Mouse (Mus musculus) neutrophil, adult 65 days (primary cell): Measurements from ENCODE around the gene Klk15. TPM values are rescaled to one million over a fixed set of nuclear protein-coding genes. Genes with fewer than 3 reads are reported as not detected.

ENCODE experiments used
- total RNA-seq: library from RNA; stranded (reverse); gene quantifications from 2 replicates; pipeline ENCODE4 v1.2.4, GENCODE M21; 2023

Klk15 gene
- not detected in 2 replicates for total RNA-seq

DNA sequence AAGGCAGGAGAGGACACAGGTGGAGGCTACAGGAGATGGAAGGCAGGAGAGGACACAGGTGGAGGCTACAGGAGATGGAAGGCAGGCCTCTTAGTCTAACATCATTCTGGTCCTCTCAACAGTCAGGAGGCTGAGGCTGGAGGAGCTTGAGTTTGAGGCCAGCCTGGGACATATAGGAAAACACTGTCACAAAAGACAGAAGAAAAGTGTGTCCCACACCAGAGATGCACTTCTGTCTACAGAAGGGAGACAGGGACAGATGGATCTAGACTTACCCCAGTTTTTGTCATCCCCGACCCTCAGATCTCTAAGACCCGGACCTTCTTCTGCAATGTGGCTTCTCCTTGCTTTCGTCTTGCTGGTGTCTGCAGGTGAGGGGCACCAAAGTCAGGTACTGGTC is at the start of gene Klk15:
TSS of gene Klk15 (plus strand) at position 301 of the 400 bp plus-strand sequence.

DNA sequence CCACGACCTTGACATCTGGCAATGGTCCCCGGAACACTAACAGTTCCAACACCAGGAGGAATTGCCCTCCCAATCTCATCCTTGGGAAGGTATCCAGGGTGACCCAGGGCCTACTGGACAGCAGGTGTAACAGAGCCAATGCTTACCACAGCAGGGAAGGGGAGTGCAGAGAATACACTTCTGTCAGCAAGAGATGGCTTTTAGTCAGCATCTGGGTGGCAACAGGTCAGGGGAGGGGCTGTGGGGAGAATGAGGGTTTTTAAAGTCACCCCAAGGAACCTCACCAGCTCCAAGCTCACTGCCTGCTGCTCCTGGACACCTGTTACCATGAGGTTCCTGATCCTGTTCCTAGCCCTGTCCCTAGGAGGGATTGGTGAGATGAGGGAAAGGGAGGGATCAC is 16.8 kb downstream of the Klk15 start, which contains the start of gene Klk1b8:
TSS of gene Klk1b8 (plus strand) at position 301 of the 400 bp plus-strand sequence.

DNA sequence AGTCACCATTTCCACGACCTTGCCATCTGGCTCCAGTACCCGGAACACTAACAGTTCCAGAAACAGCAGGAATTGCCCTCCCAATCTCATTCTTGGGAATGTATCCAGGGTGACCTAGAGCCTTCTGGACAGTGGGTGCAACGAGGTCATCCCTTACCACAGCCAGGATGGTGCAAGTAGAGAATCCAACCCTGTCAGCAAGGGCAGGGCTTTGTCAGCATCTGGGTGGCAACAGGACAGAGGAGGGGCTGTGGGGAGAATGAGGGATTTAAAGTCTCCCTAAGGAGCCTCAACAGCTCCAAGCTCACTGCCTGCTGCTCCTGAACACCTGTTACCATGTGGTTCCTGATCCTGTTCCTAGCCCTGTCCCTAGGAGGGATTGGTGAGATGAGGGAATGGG is 32.9 kb downstream of the Klk15 start, which contains the start of gene Klk1b1:
TSS of gene Klk1b1 (plus strand) at position 301 of the 400 bp plus-strand sequence.

DNA sequence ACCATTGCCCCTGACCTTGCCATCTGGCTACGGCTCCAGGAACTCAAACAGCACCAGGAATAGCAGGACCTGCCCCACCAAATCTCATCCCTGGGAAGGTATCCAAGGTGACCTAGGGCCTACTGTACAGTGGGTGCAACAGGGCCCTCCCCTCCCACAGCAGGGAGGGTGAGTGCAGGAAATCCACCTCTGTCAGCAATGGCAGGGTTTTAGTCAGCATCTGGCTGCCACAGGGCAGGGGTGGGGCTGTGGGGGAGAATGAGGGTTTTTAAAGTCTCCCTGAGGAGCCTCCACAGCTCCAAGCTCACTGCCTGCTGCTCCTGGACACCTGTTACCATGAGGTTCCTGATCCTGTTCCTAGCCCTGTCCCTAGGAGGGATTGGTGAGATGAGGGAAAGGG is 42.2 kb downstream of the Klk15 start, which contains the start of gene Klk1b9:
TSS of gene Klk1b9 (plus strand) at position 301 of the 400 bp plus-strand sequence.

Other genes starting within 250 kb of the Klk15 start
- not detected in 2 replicates for gene Klk14, start 243.3 kb upstream of the Klk15 start, total RNA-seq
- gene Klk13, start 221.2 kb upstream of the Klk15 start, total RNA-seq, result not detected in 2 replicates
- not detected in 2 replicates for gene Klk12, start 164.8 kb upstream of the Klk15 start, total RNA-seq
- gene Klk11, start 159.1 kb upstream of the Klk15 start, total RNA-seq, result not detected in 2 replicates
- gene Klk10, start 152.7 kb upstream of the Klk15 start, total RNA-seq, result not detected in 2 replicates
- gene Klk9, start 141.8 kb upstream of the Klk15 start, total RNA-seq, result not detected in 2 replicates
- 1.4 and 1.7 TPM in 2 replicates for gene Klk8, start 136.2 kb upstream of the Klk15 start, total RNA-seq
- not detected in 2 replicates for gene Klk7, start 122.4 kb upstream of the Klk15 start, total RNA-seq
- not detected in 2 replicates for gene Klk6, start 109.2 kb upstream of the Klk15 start, total RNA-seq
- gene Klk5, start 91.8 kb upstream of the Klk15 start, total RNA-seq, result not detected in 2 replicates
- gene Klk4, start 52.6 kb upstream of the Klk15 start, total RNA-seq, result not detected in 2 replicates
- gene Klk1b8, start 16.9 kb downstream of the Klk15 start, total RNA-seq, result not detected in 2 replicates
- not detected in 2 replicates for gene Klk1b1, start 33.0 kb downstream of the Klk15 start, total RNA-seq
- gene Klk1b9, start 42.3 kb downstream of the Klk15 start, total RNA-seq, result not detected in 2 replicates
- not detected in 2 replicates for gene Klk1b11, start 62.1 kb downstream of the Klk15 start, total RNA-seq
- not detected in 2 replicates for gene Klk1b26, start 78.4 kb downstream of the Klk15 start, total RNA-seq
- gene Klk1b27, start 118.5 kb downstream of the Klk15 start, total RNA-seq, result not detected in 2 replicates
- not detected in 2 replicates for gene Klk1b21, start 168.6 kb downstream of the Klk15 start, total RNA-seq
- not detected in 2 replicates for gene Klk1b22, start 178.9 kb downstream of the Klk15 start, total RNA-seq
- not detected in 2 replicates for gene Klk1b16, start 203.0 kb downstream of the Klk15 start, total RNA-seq